Mouse (Mus musculus): ENCODE results near the gene Gm21970. TPM values are rescaled to one million over a fixed set of nuclear protein-coding genes. Genes with fewer than 3 reads are reported as not detected.

Gene Gm21970
- polyA plus RNA-seq, 1 experiment: not detected

GRCm38 (mm10) chr16:91418531-91418930 is 27.0 kb downstream of the Gm21970 start:
- 98% methylated on average over 5 of the region's 5 CpGs for WGBS
- H3K27me3 ChIP-seq (ENCODE audit: control insufficient read depth, insufficient read depth, low read length): no peaks in the 10 kb centered on the region
- TF ChIP-seq CTCF (IDR thresholded peaks at IDR 0.05; ENCODE audit: extremely low read depth, insufficient read depth, insufficient read length, insufficient replicate concordance) (no peak), POLR2A (IDR thresholded peaks at IDR 0.05; ENCODE audit: low read depth, low read length) (no peak)
- peaks cover 14% of the 10 kb centered on the region; the same call in 1 of the 2 replicates for H3K4me1 ChIP-seq (ENCODE audit: control insufficient read depth, insufficient read depth, insufficient read length)
- no peak overlapping the region for H3K27ac ChIP-seq (ENCODE audit: insufficient read depth, low read length)
- no peak overlapping the region for H3K4me3 ChIP-seq (ENCODE audit: extremely low read depth, insufficient read depth, insufficient read length)
- peaks cover 51% of the 10 kb centered on the region for H3K36me3 ChIP-seq (ENCODE audit: control insufficient read depth, insufficient read depth, low read length)
- no peak for DNase-seq (ENCODE audit: low read depth in 1 of 2, low spot score in 2 of 2)

DNA sequence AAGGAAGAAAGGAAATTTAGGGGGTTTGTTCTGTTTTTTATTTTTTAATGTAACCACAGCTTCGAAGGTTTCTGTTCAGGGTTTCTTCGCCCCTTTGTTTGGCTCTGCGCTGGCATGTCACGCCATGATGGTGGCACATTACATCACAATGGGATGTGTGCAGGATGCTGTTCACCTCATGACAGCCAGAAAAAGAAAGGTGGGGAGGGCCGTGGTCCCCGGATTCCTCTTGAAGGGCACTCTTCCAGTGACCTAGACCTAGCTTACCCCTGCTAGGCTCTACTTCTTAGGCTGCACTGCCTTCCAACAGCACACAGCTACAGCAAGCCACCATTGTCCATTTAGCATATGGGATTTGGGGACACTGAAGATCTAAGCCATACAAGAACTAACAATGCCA is 34.3 kb downstream of the Gm21970 start:
- H3K4me3 ChIP-seq (ENCODE audit: extremely low read depth, insufficient read depth, insufficient read length): no peak overlapping the region
- no peak overlapping the region for H3K27ac ChIP-seq (ENCODE audit: insufficient read depth, low read length)
- H3K36me3 ChIP-seq (ENCODE audit: control insufficient read depth, insufficient read depth, low read length): peaks cover 46% of the 10 kb centered on the region
- DNase-seq (ENCODE audit: low read depth in 1 of 2, low spot score in 2 of 2): no peak
- no peak for TF ChIP-seq POLR2A (IDR thresholded peaks at IDR 0.05; ENCODE audit: low read depth, low read length)
- TF ChIP-seq CTCF (IDR thresholded peaks at IDR 0.05; ENCODE audit: extremely low read depth, insufficient read depth, insufficient read length, insufficient replicate concordance): no peak
- WGBS: 94% methylated on average over 6 of the region's 6 CpGs
- no peaks in the 10 kb centered on the region for H3K27me3 ChIP-seq (ENCODE audit: control insufficient read depth, insufficient read depth, low read length)
- no peaks in the 10 kb centered on the region for H3K4me1 ChIP-seq (ENCODE audit: control insufficient read depth, insufficient read depth, insufficient read length)

DNA sequence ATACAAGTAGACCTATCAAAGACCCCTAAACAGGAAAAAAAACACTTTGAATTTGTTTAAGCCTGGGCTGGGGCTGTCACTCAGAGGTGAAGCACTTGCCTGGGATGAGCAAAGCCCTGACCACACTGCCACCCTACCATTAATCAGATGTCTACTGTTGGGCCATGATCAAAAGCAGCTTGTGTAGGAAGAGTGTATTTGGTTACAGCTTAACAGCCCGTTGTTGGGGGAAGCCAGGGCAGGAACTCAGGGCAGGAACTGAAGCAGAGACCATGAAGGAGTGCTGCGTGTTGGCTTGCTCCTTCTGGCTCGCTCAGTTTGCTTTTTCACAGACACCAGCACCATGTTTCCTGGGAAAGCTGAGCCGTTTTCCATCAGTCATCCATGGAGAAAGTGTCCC is 35.1 kb downstream of the Gm21970 start:
- no peak overlapping the region for H3K4me3 ChIP-seq (ENCODE audit: extremely low read depth, insufficient read depth, insufficient read length)
- 87% methylated on average over 4 of the region's 4 CpGs for WGBS
- DNase-seq (ENCODE audit: low read depth in 1 of 2, low spot score in 2 of 2): no peak
- no peak for TF ChIP-seq POLR2A (IDR thresholded peaks at IDR 0.05; ENCODE audit: low read depth, low read length)
- no peaks in the 10 kb centered on the region for H3K4me1 ChIP-seq (ENCODE audit: control insufficient read depth, insufficient read depth, insufficient read length)
- no peaks in the 10 kb centered on the region for H3K27me3 ChIP-seq (ENCODE audit: control insufficient read depth, insufficient read depth, low read length)
- no peak overlapping the region for H3K27ac ChIP-seq (ENCODE audit: insufficient read depth, low read length)
- H3K36me3 ChIP-seq (ENCODE audit: control insufficient read depth, insufficient read depth, low read length): peaks cover 44% of the 10 kb centered on the region

GRCm38 (mm10) chr16:91427461-91427860 is 35.9 kb downstream of the Gm21970 start:
- Histone ChIP-seq H3K36me3 (ENCODE audit: control insufficient read depth, insufficient read depth, low read length) (peaks cover 36% of the 10 kb centered on the region), H3K4me1 (ENCODE audit: control insufficient read depth, insufficient read depth, insufficient read length) (peaks cover 5% of the 10 kb centered on the region; the same call in 1 of the 2 replicates), H3K27ac (ENCODE audit: insufficient read depth, low read length) (no peak overlapping the region), H3K27me3 (ENCODE audit: control insufficient read depth, insufficient read depth, low read length) (no peaks in the 10 kb centered on the region), H3K4me3 (ENCODE audit: extremely low read depth, insufficient read depth, insufficient read length) (no peak overlapping the region)
- DNase-seq (ENCODE audit: low read depth in 1 of 2, low spot score in 2 of 2): no peak
- 88% methylated on average over 5 of the region's 5 CpGs for WGBS
- TF ChIP-seq POLR2A (IDR thresholded peaks at IDR 0.05; ENCODE audit: low read depth, low read length) (no peak), CTCF (IDR thresholded peaks at IDR 0.05; ENCODE audit: extremely low read depth, insufficient read depth, insufficient read length, insufficient replicate concordance) (no peak)

- WGBS: 91% methylated on average over 8 of the region's 8 CpGs
Measured at GRCm38 (mm10) chr16:91428259-91428865, 36.8 kb downstream of the Gm21970 start.

DNA sequence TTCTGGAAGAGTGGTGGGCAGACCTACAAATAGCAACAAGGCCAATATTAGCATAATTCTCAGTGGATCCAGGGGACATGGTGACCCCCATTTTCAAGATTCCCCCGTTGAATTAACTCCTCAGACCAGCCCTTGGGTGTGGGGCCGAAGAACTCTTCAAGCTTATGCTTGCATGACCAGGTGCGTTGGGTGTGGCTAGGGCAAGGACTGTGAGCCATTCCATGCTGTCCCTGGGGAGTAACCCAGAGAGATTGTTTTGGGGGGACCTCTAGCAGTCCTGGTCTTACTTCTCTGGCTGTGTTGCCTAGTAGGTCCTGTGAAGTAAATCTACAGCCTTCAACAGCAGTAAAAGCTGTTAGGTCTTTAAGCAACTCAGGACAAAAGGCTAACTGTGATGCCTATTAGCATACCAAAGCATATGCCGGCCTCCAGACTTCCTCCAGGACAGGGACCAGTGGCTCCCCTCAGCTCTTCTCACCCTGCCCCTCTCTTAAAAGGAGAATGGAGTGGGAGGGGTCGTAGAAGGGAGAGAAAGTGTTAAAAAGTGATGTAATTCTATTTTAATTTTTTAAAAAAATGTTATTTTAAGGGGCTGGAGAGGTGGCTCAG is 41.3 kb downstream of the Gm21970 start:
- H3K36me3 ChIP-seq (ENCODE audit: control insufficient read depth, insufficient read depth, low read length): no peaks in the 10 kb centered on the region
- WGBS: 42% methylated on average over 5 of the region's 5 CpGs
- peak in 1 of 2 experiments; percentile 43 for DNase-seq (ENCODE audit: low read depth in 1 of 2, low spot score in 2 of 2)
- H3K27ac ChIP-seq (ENCODE audit: insufficient read depth, low read length): no peak overlapping the region
- no peak overlapping the region for H3K4me3 ChIP-seq (ENCODE audit: extremely low read depth, insufficient read depth, insufficient read length)
- peaks cover 21% of the 10 kb centered on the region; the same call in 1 of the 2 replicates for H3K4me1 ChIP-seq (ENCODE audit: control insufficient read depth, insufficient read depth, insufficient read length)
- H3K27me3 ChIP-seq (ENCODE audit: control insufficient read depth, insufficient read depth, low read length): no peaks in the 10 kb centered on the region
- TF ChIP-seq CTCF (IDR thresholded peaks at IDR 0.05; ENCODE audit: extremely low read depth, insufficient read depth, insufficient read length, insufficient replicate concordance) (no peak), POLR2A (IDR thresholded peaks at IDR 0.05; ENCODE audit: low read depth, low read length) (no peak)

More at GRCm38 (mm10) chr16:91428259-91428865, 36.8 kb downstream of the Gm21970 start:
- no peaks in the 10 kb centered on the region for H3K27me3 ChIP-seq (ENCODE audit: control insufficient read depth, insufficient read depth, low read length)
- no peak overlapping the region for H3K27ac ChIP-seq (ENCODE audit: insufficient read depth, low read length)
- H3K4me1 ChIP-seq (ENCODE audit: control insufficient read depth, insufficient read depth, insufficient read length): peaks cover 13% of the 10 kb centered on the region; the same call in 1 of the 2 replicates
- H3K4me3 ChIP-seq (ENCODE audit: extremely low read depth, insufficient read depth, insufficient read length): no peak overlapping the region
- DNase-seq (ENCODE audit: low read depth in 1 of 2, low spot score in 2 of 2): no peak
- TF ChIP-seq CTCF (IDR thresholded peaks at IDR 0.05; ENCODE audit: extremely low read depth, insufficient read depth, insufficient read length, insufficient replicate concordance): no peak
- no peak for TF ChIP-seq POLR2A (IDR thresholded peaks at IDR 0.05; ENCODE audit: low read depth, low read length)
- H3K36me3 ChIP-seq (ENCODE audit: control insufficient read depth, insufficient read depth, low read length): peaks cover 32% of the 10 kb centered on the region

DNA sequence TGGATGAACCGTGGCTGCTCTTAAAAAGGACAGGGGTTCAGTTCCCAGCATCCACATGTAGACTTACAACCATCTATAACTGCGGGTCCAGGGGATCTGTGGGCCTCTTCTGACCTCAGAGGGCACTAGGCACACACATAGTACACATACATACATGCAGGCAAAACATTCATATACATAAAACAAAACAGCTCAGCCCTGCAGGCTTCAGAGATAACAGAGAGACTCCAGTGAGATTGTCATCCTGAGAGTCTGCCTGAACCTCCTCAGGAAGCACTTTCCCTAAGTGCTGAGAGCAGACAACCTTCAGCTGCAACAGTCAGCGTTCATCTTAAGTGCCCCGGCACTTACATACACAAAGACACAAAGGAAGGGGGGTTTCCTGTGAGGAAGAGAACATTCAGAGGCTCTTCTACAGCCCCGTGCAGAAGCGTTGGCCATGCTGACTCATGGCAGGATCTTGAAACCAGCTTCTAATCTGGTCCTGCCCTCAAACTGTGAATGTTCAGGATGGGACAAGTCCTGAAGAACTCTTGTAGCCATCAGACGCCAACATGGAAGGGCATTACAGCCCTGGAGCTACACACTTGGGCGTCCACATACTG is 41.9 kb downstream of the Gm21970 start:
- Histone ChIP-seq H3K27ac (ENCODE audit: insufficient read depth, low read length) (no peak overlapping the region), H3K36me3 (ENCODE audit: control insufficient read depth, insufficient read depth, low read length) (no peaks in the 10 kb centered on the region), H3K27me3 (ENCODE audit: control insufficient read depth, insufficient read depth, low read length) (no peaks in the 10 kb centered on the region), H3K4me3 (ENCODE audit: extremely low read depth, insufficient read depth, insufficient read length) (no peak overlapping the region), H3K4me1 (ENCODE audit: control insufficient read depth, insufficient read depth, insufficient read length) (peaks cover 21% of the 10 kb centered on the region; the same call in 1 of the 2 replicates)
- 22% methylated on average over 8 of the region's 8 CpGs for WGBS
- TF ChIP-seq CTCF (IDR thresholded peaks at IDR 0.05; ENCODE audit: extremely low read depth, insufficient read depth, insufficient read length, insufficient replicate concordance) (no peak), POLR2A (IDR thresholded peaks at IDR 0.05; ENCODE audit: low read depth, low read length) (no peak)
- peak in 1 of 2 experiments; percentile 24 for DNase-seq (ENCODE audit: low read depth in 1 of 2, low spot score in 2 of 2)
